Mouse (Mus musculus): ENCODE measurements at regions not wholly inside any gene's neighbourhood (a gene's known extent, or its start where the extent isn't known, plus 50 kb on each side); places are given as distances from the start of the nearest gene placed in this dataset.
A peak's percentile ranks its signal among the peaks of the same experiment; 100 is the strongest.

GRCm38 (mm10) chr1:26282885-26283613, 404.2 kb downstream of the 4931408C20Rik start:
- Histone ChIP-seq H3K9me3 (ENCODE audit: low read length) (no peaks in the 10 kb centered on the region), H3K27ac (ENCODE audit: low read depth, low read length) (no peak overlapping the region), H3K27me3 (ENCODE audit: insufficient read depth, low read length) (no peaks in the 10 kb centered on the region), H3K4me2 (ENCODE audit: low read depth, low read length, poor library complexity, severe bottlenecking) (no peak overlapping the region), H3K4me3 (ENCODE audit: low read depth, low read length) (no peak overlapping the region), H3K4me1 (ENCODE audit: insufficient read depth, low read length) (0 out of 2 replicates have a peak, but pooled peaks cover 2% of the 10 kb centered on the region), H3K36me3 (ENCODE audit: insufficient read depth, low read length) (no peaks in the 10 kb centered on the region), H3K9ac (replicated peaks; ENCODE audit: low read length, poor library complexity, severe bottlenecking) (no peak overlapping the region)
- ATAC-seq (ENCODE audit: low FRiP score), result no peak
- DNase-seq (ENCODE audit: low spot score), result peak; percentile 2
- no peak for TF ChIP-seq CTCF (IDR thresholded peaks at IDR 0.05)
- 29% methylated on average over 4 of the region's 4 CpGs for WGBS

DNA sequence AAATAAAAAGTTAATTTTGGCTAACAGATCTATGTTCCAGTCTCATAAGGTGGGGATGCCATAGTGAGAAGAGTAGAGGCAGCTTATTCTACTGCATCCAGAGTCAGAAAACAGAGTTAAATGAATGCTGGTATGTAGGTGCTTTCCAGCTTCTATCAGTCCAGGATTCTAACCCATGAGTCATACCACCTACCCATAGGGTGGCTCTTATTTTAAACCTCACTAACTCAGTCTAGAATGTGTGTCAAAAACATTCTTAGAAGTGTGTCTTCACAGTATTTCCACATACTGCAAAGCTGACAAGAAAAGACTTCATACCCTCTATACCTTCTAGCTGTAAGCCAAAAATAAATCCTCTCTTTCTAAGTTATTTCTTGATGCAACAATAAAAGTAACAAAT, 410.7 kb downstream of the 4931408C20Rik start:
- H3K4me3 ChIP-seq (ENCODE audit: low read depth, low read length), result no peak overlapping the region
- H3K27ac ChIP-seq (ENCODE audit: low read depth, low read length), result no peak overlapping the region
- H3K4me1 ChIP-seq (ENCODE audit: insufficient read depth, low read length), result no peaks in the 10 kb centered on the region
- H3K27me3 ChIP-seq (ENCODE audit: insufficient read depth, low read length), result no peaks in the 10 kb centered on the region
- no peak overlapping the region for H3K9ac ChIP-seq (replicated peaks; ENCODE audit: low read length, poor library complexity, severe bottlenecking)
- TF ChIP-seq CTCF (IDR thresholded peaks at IDR 0.05), result no peak
- ATAC-seq (ENCODE audit: low FRiP score) (no peak), DNase-seq (ENCODE audit: low spot score) (no peak)
- no peaks in the 10 kb centered on the region for H3K9me3 ChIP-seq (ENCODE audit: low read length)
- no peaks in the 10 kb centered on the region for H3K36me3 ChIP-seq (ENCODE audit: insufficient read depth, low read length)
- H3K4me2 ChIP-seq (ENCODE audit: low read depth, low read length, poor library complexity, severe bottlenecking), result no peak overlapping the region

GRCm38 (mm10) chr1:26243351-26243750, 413.8 kb upstream of the Adgrb3 start:
- Histone ChIP-seq H3K36me3 (ENCODE audit: insufficient read depth, low read length) (no peaks in the 10 kb centered on the region), H3K4me3 (ENCODE audit: low read depth, low read length) (no peak overlapping the region), H3K4me1 (ENCODE audit: insufficient read depth, low read length) (no peaks in the 10 kb centered on the region), H3K9me3 (ENCODE audit: low read length) (no peaks in the 10 kb centered on the region), H3K4me2 (ENCODE audit: low read depth, low read length, poor library complexity, severe bottlenecking) (no peak overlapping the region), H3K27me3 (ENCODE audit: insufficient read depth, low read length) (no peaks in the 10 kb centered on the region), H3K27ac (ENCODE audit: low read depth, low read length) (no peak overlapping the region), H3K9ac (replicated peaks; ENCODE audit: low read length, poor library complexity, severe bottlenecking) (no peak overlapping the region)
- ATAC-seq (ENCODE audit: low FRiP score) (no peak), DNase-seq (ENCODE audit: low spot score) (peak; percentile 10)
- 79% methylated on average over 5 of the region's 5 CpGs for WGBS
- TF ChIP-seq CTCF (IDR thresholded peaks at IDR 0.05), result no peak

- DNase-seq (ENCODE audit: low spot score), result no peak
- H3K36me3 ChIP-seq (ENCODE audit: insufficient read depth, low read length), result no peaks in the 10 kb centered on the region
- H3K4me2 ChIP-seq (ENCODE audit: low read depth, low read length, poor library complexity, severe bottlenecking), result no peak overlapping the region
- ATAC-seq (ENCODE audit: low FRiP score), result no peak
- no peak overlapping the region for H3K4me3 ChIP-seq (ENCODE audit: low read depth, low read length)
- no peak for TF ChIP-seq CTCF (IDR thresholded peaks at IDR 0.05)
- no peak overlapping the region for H3K27ac ChIP-seq (ENCODE audit: low read depth, low read length)
- no peak overlapping the region for H3K9ac ChIP-seq (replicated peaks; ENCODE audit: low read length, poor library complexity, severe bottlenecking)
- 63% methylated on average over 8 of the region's 8 CpGs for WGBS
- no peaks in the 10 kb centered on the region for H3K27me3 ChIP-seq (ENCODE audit: insufficient read depth, low read length)
- H3K4me1 ChIP-seq (ENCODE audit: insufficient read depth, low read length), result no peaks in the 10 kb centered on the region
- H3K9me3 ChIP-seq (ENCODE audit: low read length), result no peaks in the 10 kb centered on the region
Measured at GRCm38 (mm10) chr1:26229291-26230053, 400.0 kb upstream of the Adgrb3 start.

DNA sequence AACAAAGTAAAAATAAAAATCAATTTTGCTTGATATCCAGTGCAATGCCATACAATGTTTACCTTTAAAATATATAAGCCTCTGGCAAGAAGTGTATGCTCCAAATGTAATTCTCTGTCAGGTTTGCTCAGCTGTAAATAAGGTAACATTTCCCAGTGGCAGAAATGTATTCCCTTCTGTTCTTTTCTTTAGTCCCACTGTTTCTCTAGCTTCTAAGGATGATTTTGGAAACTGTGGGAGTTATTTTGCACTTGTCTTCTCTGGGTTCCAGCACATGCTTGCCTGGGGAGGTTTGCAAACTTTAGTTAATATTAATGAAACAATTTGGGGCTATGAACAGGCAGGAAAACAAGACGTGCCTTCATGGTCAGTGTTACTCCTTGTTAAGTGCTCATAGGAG, 374.9 kb upstream of the Adgrb3 start:
- no peak overlapping the region for H3K9ac ChIP-seq (replicated peaks; ENCODE audit: low read length, poor library complexity, severe bottlenecking)
- no peaks in the 10 kb centered on the region for H3K36me3 ChIP-seq (ENCODE audit: insufficient read depth, low read length)
- H3K9me3 ChIP-seq (ENCODE audit: low read length), result no peaks in the 10 kb centered on the region
- WGBS, result 45% methylated on average over 1 of the region's 1 CpGs
- ATAC-seq (ENCODE audit: low FRiP score) (no peak), DNase-seq (ENCODE audit: low spot score) (no peak)
- H3K27ac ChIP-seq (ENCODE audit: low read depth, low read length), result no peak overlapping the region
- no peak overlapping the region for H3K4me2 ChIP-seq (ENCODE audit: low read depth, low read length, poor library complexity, severe bottlenecking)
- no peak overlapping the region for H3K4me3 ChIP-seq (ENCODE audit: low read depth, low read length)
- no peaks in the 10 kb centered on the region for H3K4me1 ChIP-seq (ENCODE audit: insufficient read depth, low read length)
- no peaks in the 10 kb centered on the region for H3K27me3 ChIP-seq (ENCODE audit: insufficient read depth, low read length)
- no peak for TF ChIP-seq CTCF (IDR thresholded peaks at IDR 0.05)

Measured in midbrain, postnatal 0 days (tissue).